Mouse (Mus musculus) kidney, adult 9 months (tissue): Measurements from ENCODE around the gene Pdcd1lg2.

Experiments
- DNase-seq: peaks from one replicate; pipeline ENCODE4 v3.0.0; 2022

The Pdcd1lg2 gene

DNA sequence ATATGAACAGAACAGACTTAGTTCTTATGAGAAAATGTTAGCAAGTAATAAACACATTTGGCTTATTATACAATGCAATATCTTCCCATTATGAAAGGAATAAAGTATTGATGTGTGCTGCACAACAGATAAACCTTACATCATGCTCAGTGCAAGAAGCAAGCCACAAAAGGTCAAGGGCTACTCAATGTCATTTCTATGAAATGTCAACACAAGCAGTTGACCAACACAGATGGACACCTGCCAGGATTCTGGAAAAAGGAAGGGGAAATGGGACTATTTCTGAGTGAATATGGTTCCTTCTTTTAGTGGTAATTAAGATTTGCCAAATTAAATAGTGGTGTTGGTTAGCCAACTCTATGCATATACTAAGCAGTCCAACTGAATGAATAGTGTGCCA is 9.2 kb downstream of the Pdcd1lg2 start:
- no peak for DNase-seq

DNA sequence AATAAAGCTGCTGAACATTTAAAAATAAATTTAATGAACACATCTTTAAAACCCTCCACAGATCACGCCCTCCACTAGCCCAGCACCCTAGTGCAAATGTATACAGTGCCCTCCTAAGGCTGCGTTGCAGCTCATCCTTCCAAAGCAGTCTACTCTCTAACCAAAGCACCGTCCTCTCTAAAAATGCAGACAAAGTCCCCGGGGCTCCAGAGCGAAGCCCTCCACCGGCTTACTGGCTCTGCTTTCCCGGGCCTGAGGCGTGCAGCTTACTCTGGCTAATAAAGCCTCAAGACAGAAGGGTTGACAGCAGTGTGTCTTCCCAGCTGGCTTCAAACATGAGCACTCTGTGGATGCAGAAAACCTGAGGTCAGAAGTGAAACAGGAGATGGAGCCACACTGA is 9.7 kb downstream of the Pdcd1lg2 start:
- DNase-seq: no peak

DNA sequence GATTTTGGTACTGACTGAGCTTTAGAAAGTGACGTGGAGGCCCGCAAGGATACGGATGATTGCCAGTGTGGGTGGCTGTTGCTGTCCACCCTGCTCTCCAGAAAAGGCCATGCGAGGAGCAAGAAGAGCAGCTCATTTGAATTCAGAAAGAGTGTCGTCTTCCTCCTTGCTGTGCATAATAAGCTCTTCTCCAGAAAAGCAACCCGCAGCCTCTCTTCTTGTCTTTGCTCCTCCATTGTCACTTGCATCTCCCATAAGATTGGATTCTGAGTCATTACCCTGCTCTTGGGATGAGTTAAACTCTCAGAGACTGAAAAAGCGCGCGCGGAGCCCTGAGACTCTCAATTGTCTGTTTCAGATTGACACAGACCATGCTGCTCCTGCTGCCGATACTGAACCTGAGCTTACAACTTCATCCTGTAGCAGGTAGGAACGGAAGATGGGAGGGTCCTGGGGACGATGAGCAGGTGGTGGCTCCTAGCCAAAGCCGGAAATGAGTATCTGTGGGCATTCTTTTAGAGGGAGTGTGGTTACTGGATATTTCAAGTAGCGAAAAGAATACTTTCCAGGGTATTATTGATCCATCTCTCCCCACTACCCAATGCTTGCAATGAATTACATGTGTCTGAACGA is 11.4 kb downstream of the Pdcd1lg2 start:
- no peak for DNase-seq

DNA sequence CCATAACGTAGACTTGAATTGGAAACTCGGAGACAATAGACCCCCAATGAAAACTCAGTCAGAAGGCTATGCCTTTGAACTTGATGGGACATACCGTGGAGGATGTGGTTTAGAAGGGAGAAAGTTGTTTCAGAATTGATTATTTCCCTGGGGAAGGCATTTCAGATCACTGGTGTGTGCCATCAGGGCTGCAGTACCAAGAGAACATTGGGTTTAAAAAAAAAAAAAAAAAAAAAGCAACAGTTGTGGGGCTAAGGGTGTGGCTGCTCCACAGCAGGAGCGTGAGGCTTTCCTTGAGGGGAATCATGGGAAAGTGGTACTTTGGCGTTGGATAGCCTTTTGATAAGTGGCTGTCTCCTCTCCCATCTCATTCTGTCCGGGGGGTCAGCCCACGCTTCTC is 12.1 kb downstream of the Pdcd1lg2 start:
- no peak for DNase-seq

DNA sequence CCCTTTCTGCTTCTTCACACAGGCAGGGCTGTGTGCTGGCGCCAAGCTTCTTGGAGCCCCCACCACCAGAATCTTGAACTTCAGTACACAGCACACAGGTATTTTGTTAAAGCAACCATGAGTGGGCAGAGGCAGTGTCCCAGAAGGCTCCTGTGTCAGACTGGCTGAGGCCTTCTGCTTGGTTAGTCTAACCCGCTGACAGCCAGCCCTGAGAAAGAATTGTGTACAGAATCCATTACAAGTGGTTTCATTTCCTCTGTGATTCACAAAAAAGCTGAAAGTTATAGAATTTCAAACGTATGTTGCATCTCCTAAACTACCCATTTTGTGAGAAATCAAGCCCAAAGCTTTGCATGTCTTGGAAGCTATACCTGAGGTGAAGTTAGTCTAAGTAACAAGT is 19.8 kb downstream of the Pdcd1lg2 start:
- no peak for DNase-seq

DNA sequence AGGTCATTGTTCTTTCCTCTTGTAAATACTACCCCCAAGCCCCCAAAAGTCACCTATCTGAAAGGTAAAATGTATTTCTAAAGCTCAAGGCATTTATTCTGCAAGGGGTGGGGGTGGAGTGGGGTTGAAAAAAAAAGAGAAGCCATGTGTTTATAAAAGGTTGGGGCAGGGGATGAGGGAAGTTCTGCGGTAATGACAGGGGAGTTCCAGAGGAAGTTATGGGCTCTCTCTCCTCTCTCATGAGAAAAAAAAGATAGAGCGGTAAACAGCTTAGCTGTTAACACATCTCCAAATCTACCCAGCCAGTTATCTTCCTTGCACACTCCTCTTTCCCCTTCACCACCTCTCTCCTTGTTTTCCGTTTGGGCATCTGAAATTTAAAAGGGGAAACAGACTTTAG is 20.2 kb downstream of the Pdcd1lg2 start:
- no peak for DNase-seq

DNA sequence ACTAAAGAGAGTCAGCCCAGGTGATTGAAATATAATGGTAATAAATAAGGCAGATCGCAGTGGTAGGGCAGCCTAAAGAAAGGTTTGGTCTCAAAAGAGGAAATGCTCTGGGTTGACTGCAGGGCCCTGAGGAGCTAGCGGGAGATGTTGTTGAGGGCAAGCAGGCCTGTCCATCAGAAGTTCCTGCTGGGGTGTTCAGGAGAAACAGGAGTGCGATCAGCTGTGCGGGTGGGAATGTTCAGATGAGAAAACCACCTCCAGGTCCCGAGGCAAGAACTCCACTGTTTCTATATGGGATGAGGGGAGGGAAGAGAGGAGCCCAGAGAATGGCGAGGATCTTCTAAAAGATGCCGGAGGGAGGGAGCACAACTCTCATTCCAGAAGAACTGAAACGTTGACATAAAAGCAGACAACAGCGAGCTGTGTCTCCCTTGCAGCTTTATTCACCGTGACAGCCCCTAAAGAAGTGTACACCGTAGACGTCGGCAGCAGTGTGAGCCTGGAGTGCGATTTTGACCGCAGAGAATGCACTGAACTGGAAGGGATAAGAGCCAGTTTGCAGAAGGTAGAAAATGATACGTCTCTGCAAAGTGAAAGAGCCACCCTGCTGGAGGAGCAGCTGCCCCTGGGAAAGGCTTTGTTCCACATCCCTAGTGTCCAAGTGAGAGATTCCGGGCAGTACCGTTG is 26.2 kb downstream of the Pdcd1lg2 start:
- DNase-seq: no peak

DNA sequence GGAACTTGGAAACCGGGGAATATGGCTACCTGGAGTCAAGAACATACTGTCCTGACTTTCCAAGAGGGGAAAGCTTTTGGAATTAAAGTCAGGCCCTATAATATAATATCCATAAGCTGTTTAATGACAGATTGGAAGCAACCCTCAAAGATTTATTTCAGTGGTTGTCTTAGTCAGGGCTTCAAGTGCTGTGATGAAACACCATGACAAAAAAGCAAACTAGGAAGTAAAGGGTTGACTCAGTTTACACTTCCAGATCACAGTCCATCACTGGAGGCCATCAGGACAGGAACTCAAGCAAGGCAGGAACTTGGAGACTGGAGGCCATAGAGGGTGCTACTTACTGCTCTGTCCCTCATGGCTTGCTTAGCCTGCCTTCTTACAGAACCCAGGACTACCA is 27.1 kb downstream of the Pdcd1lg2 start:
- DNase-seq: no peak

DNA sequence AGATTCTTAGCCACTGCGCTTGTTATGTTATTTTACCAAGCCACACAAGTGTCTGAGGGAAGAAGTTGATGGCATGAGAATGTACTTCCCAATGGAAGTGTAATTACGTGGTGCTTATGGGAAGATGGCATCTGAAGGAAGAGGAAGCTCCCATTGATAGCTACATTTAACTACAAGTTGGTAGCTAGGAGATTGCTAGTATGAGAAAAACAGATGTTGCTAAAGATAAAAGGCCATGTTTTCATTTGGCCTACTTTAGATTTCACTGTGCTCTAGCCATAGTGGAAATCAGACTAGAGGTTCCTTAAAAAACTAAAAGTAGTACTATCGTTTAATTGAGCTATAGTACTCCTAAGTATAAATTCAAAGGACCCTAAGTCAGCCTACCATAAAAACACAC is 28.5 kb downstream of the Pdcd1lg2 start:
- DNase-seq: no peak

DNA sequence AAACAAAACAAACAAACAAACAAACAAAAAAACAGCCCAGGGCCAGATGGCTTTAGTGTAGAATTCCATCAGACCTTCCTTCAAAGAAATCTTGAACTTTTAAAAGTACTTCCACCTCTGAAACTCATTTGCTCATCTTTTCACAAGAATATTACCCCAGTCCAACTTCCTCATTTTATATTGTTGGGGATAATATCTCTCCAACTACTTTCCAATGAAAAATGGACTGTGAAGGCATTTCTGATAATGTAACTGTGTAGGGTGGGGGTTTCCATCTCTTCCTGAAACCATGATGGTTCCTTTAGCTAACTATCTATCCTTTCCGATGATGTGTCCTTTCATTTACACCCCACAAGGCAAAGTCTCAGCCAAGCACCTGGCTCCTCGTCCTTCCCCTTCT is 31.8 kb downstream of the Pdcd1lg2 start:
- no peak for DNase-seq

DNA sequence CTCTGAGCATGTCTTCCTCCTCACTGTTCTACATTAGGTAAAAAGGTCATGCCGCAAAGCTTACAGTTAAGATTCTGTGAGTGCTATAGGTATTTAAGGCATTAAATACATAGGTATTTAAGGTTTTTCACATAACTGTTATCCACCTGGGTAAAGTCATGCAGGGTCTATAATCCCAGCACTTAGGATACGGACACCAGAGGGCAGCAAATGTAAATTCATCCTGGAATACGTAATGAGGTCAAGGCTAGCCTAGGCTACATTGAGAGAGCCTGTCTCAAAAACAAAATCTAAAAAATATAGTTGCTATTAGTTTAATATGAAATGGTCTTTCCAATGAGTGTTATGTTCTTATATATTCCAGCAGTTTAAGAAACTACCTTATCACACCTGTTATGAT is 33.6 kb downstream of the Pdcd1lg2 start:
- DNase-seq: no peak

DNA sequence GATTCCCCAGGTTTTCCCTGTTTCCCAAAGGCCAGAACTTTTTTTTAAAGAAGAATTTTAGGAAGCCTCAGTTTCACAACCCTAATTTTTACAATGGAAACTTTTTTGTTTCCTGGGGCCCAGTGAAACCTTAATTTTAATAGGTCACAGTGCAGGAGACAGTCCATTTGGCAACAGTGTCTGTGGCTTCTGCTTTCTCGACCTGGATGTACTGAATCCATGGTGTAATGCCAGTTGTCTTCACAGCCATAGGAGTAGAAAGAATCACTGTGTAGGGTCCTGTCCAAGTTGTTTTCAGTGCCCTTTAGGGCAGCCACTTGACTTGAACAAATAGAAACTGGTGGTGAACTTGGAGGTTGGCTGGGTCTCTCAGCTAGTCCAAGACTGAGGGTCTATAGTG is 37.7 kb downstream of the Pdcd1lg2 start:
- DNase-seq: no peak

DNA sequence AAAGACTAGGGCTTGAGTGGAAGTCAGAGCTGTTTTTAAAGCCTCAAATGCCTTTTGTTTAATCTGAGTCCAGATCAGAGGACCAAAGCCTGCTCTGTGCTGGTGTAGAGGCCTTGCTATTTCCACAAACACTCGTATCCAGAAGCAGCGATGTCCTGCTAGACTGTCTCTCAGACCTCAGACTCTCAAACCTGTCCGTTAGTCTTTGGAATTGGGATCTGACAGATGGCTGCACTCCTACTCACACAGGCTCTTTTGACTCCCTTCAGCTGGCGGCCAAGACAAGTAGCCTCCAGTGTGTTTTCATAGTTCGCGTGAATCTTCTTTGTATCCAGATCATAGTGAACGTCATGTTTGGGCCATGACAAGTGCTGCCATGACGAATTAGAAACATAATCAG is 39.7 kb downstream of the Pdcd1lg2 start:
- DNase-seq: no peak

DNA sequence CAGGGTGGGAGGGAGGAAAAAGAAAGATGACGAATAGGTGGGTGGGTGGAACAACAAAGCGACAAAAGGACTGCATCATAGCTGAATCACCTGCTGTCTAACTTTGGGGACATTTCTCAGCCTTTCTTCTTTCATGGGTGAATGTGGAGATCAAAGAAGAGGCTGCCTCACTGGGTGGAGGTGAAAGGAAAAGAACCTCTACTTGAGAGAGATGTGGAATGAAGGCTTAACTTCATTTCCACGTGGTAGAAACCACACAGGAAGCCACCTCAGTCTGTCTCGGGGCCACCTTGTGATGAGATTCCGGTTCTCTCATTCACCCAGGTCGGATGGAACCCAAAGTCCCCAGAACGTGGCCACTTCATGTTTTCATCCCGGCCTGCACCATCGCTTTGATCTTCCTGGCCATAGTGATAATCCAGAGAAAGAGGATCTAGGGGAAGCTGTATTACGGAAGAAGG is 43.5 kb downstream of the Pdcd1lg2 start:
- no peak for DNase-seq

DNA sequence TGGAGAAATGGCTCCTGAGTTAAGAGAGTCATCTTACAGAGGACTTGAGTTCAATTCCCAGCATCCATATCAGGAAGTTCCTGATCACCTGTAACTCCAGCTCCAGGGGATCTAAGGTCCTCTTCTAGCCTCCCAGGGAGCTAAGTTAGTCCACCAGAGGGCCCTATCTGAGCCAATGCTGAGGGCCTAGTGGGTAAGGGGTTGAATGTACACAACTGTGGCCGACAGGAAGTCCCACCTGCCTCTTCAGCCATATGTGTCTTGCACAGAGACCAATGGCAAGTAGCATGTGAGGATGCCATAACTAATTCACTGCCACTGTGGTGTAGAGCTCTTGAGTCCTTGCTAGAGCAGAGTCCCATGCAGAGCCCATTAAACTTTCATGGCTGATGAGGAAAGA is 44.4 kb downstream of the Pdcd1lg2 start:
- DNase-seq: no peak

DNA sequence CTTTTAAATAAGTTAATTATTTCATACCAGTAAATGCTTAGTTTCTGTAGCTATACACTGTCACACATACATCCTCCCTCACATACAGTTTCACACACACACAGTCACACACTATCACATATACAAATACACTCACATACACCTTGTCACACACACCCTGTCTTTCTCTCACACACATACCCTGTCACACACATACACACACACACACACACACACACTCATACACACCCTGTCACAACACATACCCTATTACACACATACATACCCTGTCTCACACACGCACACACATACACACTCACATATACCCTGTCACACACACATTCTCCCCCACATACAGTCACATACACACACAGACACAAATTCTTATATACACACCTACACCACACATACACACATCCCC is 47.3 kb downstream of the Pdcd1lg2 start:
- DNase-seq: no peak

DNA sequence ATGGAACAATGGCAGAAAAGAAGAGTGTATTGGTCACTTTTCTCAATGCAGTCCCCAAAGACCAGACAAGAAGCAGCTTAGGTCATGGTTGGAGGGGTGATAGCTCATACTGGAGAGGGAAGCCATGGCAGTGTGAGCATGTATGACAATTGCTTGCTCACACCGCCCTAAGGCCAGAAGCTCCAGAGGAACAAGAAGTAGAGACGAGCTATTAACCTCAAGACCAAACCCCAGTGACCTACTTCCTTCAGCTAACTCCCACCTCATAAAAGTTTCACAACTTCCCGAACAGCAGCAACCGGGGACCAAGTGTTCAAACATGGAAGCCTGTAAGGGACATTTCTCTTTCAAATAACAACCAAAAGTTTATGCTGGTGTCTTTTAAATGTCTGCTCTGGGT is 51.7 kb downstream of the Pdcd1lg2 start:
- no peak for DNase-seq

DNA sequence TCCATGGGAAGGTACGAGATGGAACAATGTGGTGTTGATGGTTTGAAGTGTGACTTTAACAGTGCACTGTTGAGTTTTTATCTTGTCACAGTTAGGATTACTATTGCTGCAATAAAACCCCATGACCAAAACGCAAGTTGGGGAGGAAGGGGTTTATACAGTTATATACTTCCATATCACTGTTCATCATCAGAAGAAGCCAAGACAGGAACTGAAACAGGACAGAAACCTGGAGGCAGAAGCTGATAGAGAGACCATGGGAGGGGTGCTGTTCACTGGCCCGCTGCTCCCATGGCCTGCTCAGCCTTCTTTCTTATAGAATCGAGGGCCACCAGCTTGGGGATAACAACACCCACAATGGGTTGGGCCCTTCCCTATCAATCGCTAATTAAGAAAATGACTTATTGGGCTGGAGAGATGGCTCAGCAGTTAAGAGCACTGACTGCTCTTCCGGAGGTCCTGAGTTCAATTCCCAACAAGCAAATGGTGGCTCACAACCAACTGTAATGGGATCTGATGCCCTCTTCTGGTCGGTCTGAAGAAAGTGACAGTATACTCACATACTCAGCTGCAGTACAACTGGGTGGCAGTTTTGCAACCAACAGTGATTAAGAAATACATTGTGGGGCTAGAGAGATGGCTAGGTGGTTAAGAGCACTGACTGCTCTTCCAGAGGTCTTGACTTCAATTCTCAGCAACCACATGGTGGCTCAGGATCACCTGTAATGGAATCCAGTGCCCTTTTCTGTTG is 53.1 kb downstream of the Pdcd1lg2 start:
- no peak for DNase-seq

DNA sequence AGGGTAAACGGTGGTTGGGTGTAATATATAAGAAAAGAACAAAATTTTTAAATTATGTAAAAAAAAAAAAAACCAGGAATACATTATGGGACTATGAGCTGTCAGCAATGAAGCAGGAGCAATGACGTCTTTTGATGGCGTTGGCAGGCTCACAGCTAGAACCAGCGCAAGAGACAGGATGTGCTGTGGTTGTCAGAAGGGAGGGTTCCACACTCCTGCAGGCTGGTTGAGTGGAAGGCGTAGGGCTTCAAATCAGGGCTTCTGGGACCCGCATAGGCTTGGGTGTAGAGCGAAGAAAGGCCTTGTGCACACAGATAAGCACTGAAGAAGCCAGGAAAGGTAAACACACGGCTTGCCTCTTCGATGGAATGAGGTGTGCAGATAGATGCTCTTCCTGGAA is 56.1 kb downstream of the Pdcd1lg2 start:
- no peak for DNase-seq

DNA sequence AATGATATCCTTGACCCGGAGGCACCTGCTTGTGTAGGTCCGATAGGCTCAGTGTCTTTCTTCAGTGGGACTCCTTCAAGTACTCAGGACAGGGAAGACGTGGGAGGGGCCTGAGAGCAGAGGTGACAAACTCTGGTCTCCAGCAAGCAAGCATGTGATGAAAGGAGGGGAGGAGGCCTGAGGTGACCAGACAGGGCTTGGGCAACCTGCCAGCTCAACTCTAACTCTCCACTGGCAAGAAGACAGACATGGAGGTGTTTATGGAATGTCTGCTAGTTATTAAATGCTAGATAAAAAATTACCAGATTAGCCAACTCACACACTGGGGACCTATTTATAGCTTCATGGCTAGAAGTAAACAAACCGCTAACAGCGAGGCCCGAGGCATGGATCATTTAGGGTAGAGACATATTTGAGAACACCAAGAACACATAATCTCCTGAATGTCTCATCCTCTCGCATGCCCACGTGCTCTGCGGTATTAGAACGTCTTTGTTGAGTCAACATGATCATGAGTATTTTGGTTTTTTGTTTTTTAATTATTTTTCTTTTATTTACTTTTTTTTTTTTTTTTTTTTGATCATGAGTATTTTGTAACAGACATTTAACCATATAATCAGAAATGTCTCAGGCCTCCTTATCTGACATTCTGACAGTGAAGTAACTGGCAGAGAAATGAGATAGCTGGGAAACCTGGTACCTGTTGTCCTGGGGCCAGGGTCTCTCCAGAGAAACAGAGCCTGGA is 58.4 kb downstream of the Pdcd1lg2 start:
- peak; percentile 93 for DNase-seq

DNA sequence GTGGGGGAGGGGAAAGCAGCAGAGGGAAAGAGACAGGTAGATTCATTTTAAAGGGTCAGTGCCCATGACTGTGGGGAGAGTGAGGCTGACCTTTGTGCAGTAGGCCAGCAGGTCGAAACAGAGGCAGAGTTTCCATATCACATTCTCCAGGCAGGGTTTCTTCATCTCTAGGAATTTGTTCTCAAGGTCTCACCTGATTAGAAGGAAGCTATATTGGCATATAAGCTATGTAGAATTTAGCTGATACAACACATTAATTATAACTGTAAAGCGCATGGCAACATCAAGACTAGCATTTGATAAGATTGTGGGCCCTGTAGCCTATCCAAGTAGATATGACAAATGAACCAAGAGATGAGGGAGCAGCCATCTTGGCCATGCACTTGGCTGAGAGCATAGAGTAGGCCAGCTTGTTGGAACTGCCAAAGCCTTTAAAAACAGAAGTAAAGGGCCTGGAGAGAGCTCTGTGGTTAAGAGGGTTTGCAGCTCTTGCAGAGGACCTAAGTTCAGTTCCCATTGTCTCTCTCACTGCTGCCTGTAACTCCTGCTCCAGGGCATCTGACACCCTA is 59.1 kb downstream of the Pdcd1lg2 start:
- peak; percentile 64 for DNase-seq

DNA sequence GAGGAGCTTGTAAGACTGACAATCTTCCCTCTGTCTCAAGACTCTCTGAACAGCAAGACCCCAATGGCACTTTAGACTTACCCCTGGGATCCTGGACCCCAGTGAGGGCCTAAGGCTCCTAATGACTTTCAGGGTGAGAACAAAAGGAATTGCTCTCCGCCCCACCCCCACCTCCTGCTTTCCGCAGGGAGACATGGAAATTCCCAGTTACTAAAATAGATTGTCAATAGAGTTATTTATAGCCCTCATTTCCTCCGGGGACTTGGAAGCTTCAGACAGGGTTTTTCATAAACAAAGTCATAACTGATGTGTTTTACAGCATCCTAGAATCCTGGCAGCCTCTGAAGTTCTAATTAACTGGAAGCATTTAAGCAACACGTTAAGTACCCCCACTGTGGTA is 59.9 kb downstream of the Pdcd1lg2 start:
- peak; percentile 74 for DNase-seq

DNA sequence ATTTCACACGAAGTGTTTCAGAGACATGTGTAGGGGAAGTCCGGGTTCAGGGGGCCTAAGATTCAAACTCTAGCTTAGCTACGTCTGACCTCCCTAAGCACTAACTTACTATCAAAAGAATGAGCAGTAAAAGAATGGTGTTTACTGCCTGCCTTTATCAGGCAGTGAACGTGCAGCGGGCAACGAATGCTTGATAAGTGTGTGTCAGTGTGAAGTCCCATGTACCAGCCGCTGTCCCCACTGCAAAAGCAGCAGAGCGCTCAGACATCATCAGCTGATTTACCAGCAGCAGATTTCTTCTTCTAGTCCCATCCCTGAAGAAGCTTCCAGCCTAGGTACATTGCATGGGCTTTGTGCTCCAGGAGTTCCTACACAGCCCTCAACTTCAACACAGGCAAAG is 61.7 kb downstream of the Pdcd1lg2 start:
- no peak for DNase-seq
